Mouse (Mus musculus) megakaryocyte, adult 5-6 weeks (primary cell): ENCODE data around the gene Tmem35b. TPM values are rescaled to one million over a fixed set of nuclear protein-coding genes. Genes with fewer than 3 reads are reported as not detected.
"Not testable (repeated sequence)": the region's sequence is repeated elsewhere in the genome, so short reads cannot be mapped to it uniquely, and the experiment has no call there.

ENCODE experiments used
- ATAC-seq: 2 replicates; pipeline ENCODE4 v1.8.0; 2016; ENCODE audit warnings: mild to moderate bottlenecking, inconsistent platforms; ENCODE audit not compliant: poor library complexity, severe bottlenecking
- total RNA-seq, 2 experiments: library from RNA; stranded (forward) in 1 of 2; stranded (reverse) in 1 of 2; fragments of 153-499, 151-499 nt in 1 of 2; fragments of 221-1000, 200-1000 nt in 1 of 2; gene quantifications; 2 replicates each; pipeline versions ENCODE4 v1.2.3 to v1.2.4; 2015 to 2017

Tmem35b gene
- 11.8 and 13.9 TPM in 2 replicates for total RNA-seq (2015)
- 8.2 and 8.6 TPM in 2 replicates for total RNA-seq (2017)

DNA sequence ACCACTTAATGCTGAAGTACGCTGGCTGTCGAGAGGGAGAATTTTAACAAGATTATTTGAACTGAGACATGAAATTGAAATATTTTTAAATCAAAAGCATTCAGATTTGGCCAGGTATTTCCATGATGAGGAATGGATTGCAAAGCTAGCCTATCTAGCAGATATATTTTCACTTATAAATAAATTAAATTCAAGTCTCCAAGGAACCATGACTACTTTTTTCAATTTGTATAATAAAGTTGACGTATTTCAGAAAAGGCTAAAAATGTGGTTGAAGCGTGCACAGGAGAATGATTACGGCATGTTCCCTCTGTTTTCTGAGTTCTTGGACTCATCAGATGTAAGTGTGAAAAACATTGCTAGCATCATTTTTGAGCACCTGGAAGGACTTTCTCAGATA is at the start of gene Tmem35b:
Gene Tmem35b, plus strand, starts transcription at position 301 of the 400 bp plus-strand sequence.
- ATAC-seq: no peak

GRCm38 (mm10) chr4:127074915-127075314 is 48.6 kb upstream of the Tmem35b start:
- ATAC-seq: no peak

DNA sequence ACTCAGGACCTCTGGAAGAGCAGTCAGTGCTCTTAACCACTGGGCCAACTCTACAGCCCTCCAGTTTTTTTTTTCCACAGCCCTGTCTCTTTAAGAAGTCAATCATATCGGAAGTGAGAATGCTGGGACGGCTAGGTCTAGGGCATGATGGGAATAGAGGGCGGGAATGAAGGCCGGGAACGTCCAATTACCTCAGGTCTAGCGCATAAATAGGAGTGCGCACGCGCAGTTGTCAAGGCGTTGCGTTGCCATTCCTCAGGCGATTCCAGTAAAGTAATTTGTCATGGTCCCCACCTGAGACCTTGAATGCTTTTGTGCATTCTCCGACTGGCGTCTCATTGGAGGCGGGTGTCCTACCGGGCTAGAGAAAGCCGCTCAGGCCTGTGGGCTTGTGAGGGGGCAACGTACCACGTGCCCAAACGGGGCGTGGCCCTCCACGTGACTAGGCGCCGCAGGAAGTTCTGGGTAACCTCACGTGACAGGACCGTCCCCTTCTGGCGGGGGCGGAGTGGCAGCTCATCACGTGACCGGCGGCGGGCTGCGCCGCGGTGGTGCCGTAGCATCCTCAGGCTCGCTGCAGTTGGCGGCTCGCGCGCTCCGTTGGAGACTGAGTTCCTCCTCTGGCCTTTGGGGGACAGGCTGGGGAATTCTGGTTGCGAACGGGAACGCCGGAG is 46.5 kb upstream of the Tmem35b start, which contains the start of gene Zmym6:
Gene Zmym6, plus strand, starts transcription at position 509 of the 674 bp plus-strand sequence.
- ATAC-seq: peak; percentile 92

DNA sequence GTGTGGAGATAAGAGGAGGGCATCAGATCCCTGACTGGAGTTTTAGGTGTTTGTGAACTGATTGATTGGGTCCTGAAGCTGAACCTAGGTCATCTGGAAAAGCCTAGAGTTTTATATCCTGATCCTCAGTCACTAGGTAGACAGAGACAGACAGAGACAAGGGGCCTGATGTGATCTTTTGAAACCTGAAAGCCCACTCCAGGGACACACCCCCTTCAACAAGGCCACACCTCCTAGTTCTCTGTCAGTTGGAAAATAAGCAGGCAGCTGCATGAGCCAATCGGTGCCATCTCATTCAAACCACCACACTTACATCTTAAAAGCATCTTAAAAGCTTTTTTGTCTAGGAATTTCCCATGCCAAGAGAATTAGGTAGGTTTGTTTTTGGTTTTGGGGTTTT is 42.7 kb upstream of the Tmem35b start:
- no peak for ATAC-seq

DNA sequence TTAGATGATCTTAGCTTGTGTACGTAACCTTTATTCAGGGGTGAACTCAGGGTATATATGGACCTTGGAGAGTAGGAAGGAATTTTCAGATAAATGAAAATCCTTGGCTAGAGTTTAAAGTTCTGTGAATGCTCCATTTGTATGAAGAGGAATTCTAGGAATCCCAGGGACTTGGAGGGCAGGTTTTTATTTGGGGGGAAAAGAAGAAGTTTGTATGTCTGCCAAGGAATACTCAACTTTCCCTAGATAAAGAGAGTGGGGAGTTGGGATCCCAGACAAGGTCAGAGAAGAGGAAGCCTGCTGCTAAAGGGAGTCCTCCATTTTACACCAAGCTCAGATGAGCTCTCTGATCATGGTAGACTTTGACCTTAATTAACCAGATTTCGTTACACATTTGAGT is 40.4 kb upstream of the Tmem35b start:
- no peak for ATAC-seq

- no peak for ATAC-seq
Observed at GRCm38 (mm10) chr4:127085761-127086160, 37.7 kb upstream of the Tmem35b start.

DNA sequence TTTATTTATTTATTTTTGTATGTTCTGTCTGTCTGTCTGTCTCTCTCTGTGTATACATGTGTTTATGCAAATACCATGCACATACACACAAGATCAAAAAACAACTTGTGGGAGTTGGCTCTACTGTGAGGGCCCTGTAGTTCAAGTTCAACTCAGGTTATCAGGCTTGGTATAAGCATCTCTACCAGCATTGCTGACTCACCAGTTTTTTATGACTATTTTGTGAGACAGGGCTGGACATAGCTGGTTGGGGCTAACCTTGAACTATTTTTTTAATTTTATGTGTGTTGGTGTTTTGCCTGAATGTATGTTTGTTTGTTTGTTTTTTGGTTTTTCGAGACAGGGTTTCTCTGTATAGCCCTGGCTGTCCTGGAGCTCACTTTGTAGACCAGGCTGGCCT is 32.3 kb upstream of the Tmem35b start:
- ATAC-seq: no peak

DNA sequence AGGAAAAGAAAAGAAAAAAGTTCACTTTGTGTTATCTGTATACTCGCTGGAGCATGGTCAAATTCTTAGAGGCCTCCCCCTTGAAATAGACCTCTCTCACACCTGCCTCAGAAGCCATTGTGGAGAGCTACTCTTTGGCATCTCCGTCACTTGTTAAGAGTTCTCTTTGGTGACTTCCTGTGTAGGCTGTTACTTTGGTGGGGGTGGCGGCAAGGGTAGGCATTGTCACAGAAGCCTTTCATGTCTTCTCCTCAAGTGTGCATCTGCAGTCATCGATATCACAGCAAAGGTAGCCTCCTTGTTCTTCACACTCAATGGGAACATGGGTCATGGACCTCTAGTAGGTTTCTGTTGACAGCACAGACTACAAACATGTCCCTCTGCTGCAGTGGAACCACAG is 28.4 kb upstream of the Tmem35b start:
- ATAC-seq: no peak

- not testable (repeated sequence) for ATAC-seq
Observed at GRCm38 (mm10) chr4:127099552-127099951, 23.9 kb upstream of the Tmem35b start.

DNA sequence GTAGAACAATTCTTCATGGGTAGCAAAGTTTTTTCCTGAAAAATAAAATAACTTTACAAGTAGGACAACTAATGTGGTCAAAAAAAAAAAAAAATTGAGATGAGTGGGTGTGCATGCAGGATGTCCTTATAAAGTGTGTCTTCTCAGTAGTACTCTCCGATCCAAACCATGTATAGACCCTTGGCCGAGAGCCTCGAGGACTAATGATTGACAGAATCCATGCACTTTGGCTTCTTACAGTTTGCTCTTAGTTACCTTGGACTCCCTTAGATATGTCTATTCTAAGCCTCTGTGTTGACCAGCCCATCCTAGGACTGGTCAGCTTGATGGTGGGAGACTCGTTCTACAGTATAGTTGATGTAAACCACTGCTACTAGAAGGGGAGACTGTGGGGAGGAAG is 15.9 kb upstream of the Tmem35b start:
- ATAC-seq: no peak

DNA sequence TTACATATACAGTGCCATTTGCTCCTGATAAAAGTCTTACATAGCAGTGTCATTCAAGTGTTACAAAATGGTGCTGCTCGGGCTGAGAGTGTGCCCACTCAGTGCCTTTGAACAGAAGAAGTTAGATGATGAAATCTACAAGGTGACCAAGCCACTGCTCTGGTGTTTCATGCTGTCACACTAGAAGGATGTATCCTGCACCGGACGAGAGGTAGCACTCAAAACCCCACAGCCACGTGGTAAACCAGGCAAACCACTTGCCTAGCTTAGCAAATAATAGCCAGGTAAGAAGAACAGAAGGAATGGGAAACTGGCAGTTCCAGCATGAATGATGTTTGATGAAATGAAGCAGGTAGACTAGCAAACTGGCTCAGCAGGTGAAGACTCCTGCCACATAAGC is 12.9 kb upstream of the Tmem35b start:
- ATAC-seq: no peak

DNA sequence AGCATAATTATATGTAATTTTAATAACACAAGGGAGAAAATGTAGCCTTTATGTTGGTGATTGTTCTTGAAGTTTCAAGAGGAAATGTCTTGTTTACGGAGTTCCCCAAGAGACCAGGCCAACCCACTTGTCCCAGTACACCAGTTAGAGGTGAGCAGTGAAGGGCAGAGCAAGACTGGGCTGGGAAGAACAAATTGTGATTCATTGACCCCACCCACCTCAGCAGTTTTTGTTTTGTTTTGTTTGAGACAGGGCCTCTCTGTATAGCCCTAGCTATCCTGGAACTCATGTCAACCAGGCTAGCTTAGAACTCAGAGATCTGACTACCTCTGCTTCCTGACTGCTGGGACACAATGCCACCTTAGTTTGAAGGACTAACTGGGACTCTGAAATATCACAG is 840 bp downstream of the Tmem35b start:
- ATAC-seq: no peak

GRCm38 (mm10) chr4:127125834-127126463 is 2.5 kb downstream of the Tmem35b start:
- peak; percentile 99 for ATAC-seq

- no peak for ATAC-seq
Observed at GRCm38 (mm10) chr4:127134687-127135086, 11.2 kb downstream of the Tmem35b start.

DNA sequence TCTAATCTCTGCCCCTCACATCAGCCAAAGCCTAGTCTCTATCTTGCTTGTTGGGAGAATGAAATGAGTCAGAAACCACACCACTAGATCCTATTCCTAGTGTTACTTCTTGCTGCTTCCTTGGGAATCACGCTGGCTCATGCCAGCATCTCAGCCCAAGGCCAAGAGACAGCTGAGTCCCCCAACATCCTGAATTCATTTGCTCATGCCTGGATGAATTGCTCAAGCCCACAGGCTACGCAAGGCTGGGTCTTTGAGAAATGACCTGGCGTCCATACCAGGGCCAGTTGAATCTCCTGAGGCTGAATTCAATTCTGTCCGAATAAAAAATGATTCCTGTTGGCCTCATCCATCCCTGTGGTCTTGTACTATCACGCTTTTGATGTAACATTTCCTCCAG is 14.1 kb downstream of the Tmem35b start:
- no peak for ATAC-seq

GRCm38 (mm10) chr4:127138486-127138885 is 15.0 kb downstream of the Tmem35b start:
- ATAC-seq: no peak

GRCm38 (mm10) chr4:127150031-127150430 is 26.5 kb downstream of the Tmem35b start:
- ATAC-seq: no peak

DNA sequence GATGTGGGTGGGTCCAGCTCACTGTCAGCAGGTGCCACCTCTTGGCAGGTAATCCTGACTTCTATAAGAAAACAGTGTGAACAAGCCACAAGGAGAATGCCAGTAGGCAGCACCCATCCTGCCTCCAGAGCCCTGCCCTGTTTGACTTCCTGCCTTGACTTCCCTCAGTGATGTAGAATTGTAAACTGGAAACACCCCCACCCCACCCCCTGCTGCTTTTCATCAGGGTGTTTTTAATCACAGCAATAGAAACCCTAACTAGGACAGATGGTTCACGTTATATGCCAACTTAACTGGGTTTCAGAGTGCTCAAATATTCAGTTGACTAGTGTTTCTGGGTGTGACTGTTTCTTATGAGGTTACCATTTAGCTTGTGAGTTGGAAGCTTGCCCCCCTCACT is 29.9 kb downstream of the Tmem35b start:
- no peak for ATAC-seq

DNA sequence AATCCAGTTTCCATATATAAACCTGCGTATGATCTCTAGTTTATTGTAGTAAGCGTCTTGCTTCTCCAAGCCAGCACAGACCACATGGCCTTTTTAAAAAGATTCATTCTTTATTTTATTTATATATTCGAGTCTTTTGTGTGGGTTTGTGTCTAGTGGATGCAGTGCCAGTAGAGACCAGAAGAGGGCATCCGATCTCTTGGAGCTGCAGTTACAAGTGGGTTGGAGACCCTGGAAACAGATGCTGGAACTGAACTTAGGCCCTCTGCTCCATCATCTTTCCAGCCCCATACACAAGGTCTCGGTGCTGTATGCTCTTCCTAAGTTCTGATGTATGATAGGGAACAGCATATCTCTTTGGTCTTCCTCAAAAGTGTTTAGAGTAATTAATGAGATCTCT is 32.3 kb downstream of the Tmem35b start:
- ATAC-seq: no peak

- no peak for ATAC-seq
Observed at GRCm38 (mm10) chr4:127157746-127158145, 34.3 kb downstream of the Tmem35b start.

GRCm38 (mm10) chr4:127163926-127164325 is 40.4 kb downstream of the Tmem35b start:
- ATAC-seq: no peak

- no peak for ATAC-seq
Observed at GRCm38 (mm10) chr4:127167096-127167495, 43.6 kb downstream of the Tmem35b start.

GRCm38 (mm10) chr4:127167731-127168130 is 44.2 kb downstream of the Tmem35b start:
- no peak for ATAC-seq
